Mouse (Mus musculus) heart, postnatal 10 days (tissue): ENCODE measurements around the gene Tcirg1. TPM values are rescaled to one million over a fixed set of nuclear protein-coding genes. Genes with fewer than 3 reads are reported as not detected.

Source experiments
- DNase-seq, 2 experiments: peaks; one replicate each; pipeline ENCODE4 v3.0.0; 2021
- intact Hi-C: fragments of 180-260 bp; cut with DNase I; formaldehyde crosslinking; loops from one replicate; pipeline ENCODE4 v1.15.1; 2025
- total RNA-seq, 2 experiments: library from RNA; stranded (reverse); gene quantifications; 2 replicates each; pipeline ENCODE4 v1.2.3; 2021

Tcirg1 gene
- total RNA-seq, 2 experiments from 2014 or later, result 15.7 to 16.2 TPM

GRCm38 (mm10) chr19:3853891-3854290 lies 53.0 kb downstream of the Tcirg1 start:
- intact Hi-C loops, result no loop called here
- DNase-seq, result peak; percentile 16 to 30

- intact Hi-C loops, result no loop called here
- DNase-seq, result no peak
Observed at GRCm38 (mm10) chr19:3853121-3853520, 53.8 kb downstream of the Tcirg1 start.

DNA sequence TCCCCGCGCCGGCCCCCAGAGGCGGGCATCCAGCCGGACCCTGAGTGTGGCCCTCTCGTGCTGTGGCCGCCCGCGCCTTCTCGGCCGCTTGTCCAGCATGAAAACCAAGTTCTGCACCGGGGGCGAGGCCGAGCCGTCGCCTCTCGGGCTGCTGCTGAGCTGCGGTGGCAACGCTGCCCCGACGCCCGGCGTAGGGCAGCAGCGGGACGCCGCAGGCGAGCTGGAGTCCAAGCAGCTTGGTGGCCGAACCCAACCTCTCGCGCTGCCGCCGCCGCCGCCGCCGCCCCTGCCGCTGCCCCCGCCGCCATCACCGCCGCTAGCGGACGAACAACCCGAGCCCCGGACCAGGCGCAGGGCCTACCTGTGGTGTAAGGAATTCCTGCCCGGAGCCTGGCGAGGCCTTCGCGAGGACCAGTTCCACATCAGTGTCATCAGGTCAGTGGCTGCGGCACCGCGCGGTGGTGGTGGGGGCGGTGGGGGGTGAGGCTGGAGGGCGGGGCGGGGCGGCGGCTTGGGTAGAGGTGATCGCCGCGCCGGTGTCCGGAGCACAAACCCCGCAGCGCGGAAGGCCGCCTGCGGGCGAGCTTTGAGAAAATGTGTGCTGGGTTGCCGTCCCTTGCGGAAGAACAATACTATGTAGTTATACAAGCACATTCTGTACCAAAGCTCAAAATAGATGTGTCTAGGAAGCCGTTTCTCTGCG lies 54.8 kb downstream of the Tcirg1 start:
- intact Hi-C loops, result no loop called here
- DNase-seq, result peak; percentile 68 to 73

GRCm38 (mm10) chr19:3851502-3851962 lies 55.4 kb downstream of the Tcirg1 start, which contains the start of gene Chka:
TSS of gene Chka (plus strand) at chr19:3851773.
- DNase-seq, result peak; percentile 97 to 98
- intact Hi-C loops, result no loop called here

- intact Hi-C loops, result no loop called here
- DNase-seq, result no peak
Observed at GRCm38 (mm10) chr19:3850847-3851469, 56.0 kb downstream of the Tcirg1 start.

DNA sequence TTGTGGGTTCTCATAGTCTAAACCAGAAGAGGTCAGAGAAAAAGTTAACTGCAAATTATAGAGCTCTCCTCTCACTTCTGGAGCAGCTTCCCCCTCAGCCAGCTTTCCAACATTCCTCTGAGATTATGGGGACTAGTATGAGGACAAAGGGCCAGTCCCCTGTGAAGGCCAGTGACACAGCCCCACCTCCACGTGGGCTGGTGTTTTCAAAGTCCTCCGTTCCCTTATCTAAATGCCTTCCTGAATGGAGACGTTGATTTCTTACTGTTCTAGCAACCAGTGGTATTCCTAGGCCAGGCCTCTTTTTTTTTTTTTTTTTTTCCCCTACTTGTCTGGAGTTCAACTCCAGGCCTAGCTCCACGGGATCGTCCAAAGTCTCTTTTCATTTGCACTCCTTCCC lies 56.9 kb downstream of the Tcirg1 start:
- intact Hi-C loops, result no loop called here
- no peak for DNase-seq

- intact Hi-C loops, result no loop called here
- no peak for DNase-seq
Observed at GRCm38 (mm10) chr19:3849251-3849650, 57.7 kb downstream of the Tcirg1 start.

GRCm38 (mm10) chr19:3848207-3848808 lies 58.6 kb downstream of the Tcirg1 start:
- no peak for DNase-seq
- intact Hi-C loops, result no loop called here

GRCm38 (mm10) chr19:3847711-3848110 lies 59.2 kb downstream of the Tcirg1 start:
- intact Hi-C loops, result no loop called here
- no peak for DNase-seq

- intact Hi-C loops, result no loop called here
- no peak for DNase-seq
Observed at GRCm38 (mm10) chr19:3846676-3847604, 60.0 kb downstream of the Tcirg1 start.

Other genes starting within 250 kb of the Tcirg1 start
- 10 to 100 TPM; 50.6 to 51.0 TPM for gene Lrp5, start 220.6 kb downstream of the Tcirg1 start, total RNA-seq
- gene 1810055G02Rik, start 198.8 kb downstream of the Tcirg1 start, total RNA-seq, result 10 to 100 TPM; 12.0 to 14.2 TPM
- 10 to 100 TPM; 36.7 to 38.9 TPM for gene Kmt5b, start 139.7 kb downstream of the Tcirg1 start, total RNA-seq
- gene Chka, start 55.4 kb downstream of the Tcirg1 start, total RNA-seq, result 10 to 100 TPM; 12.1 to 17.8 TPM
- gene Ndufs8, start 5.6 kb upstream of the Tcirg1 start, total RNA-seq, result 100 to 1,000 TPM; 358 to 371 TPM
- 1 to 10 TPM; 2.6 to 2.7 TPM for gene Aldh3b1, start 22.7 kb upstream of the Tcirg1 start, total RNA-seq
- gene Unc93b1, start 28.1 kb upstream of the Tcirg1 start, total RNA-seq, result 10 to 100 TPM; 19.7 to 24.5 TPM
- under 1 TPM; 0.10 to 0.24 TPM for gene Aldh3b3, start 51.5 kb upstream of the Tcirg1 start, total RNA-seq
- gene Aldh3b2, start 65.2 kb upstream of the Tcirg1 start, total RNA-seq, result under 1 TPM; 0.32 to 0.72 TPM
- 10 to 100 TPM; 12.8 to 13.4 TPM for gene Acy3, start 79.4 kb upstream of the Tcirg1 start, total RNA-seq
- gene Tbx10, start 85.6 kb upstream of the Tcirg1 start, total RNA-seq, result not detected
- 10 to 100 TPM; 61.2 to 71.2 TPM for gene Nudt8, start 93.4 kb upstream of the Tcirg1 start, total RNA-seq
- gene Gm49405, start 93.5 kb upstream of the Tcirg1 start, total RNA-seq, result 1 to 10 TPM; 1.4 to 1.6 TPM
- 100 to 1,000 TPM; 102 to 103 TPM for gene Doc2g, start 96.2 kb upstream of the Tcirg1 start, total RNA-seq
- 100 to 1,000 TPM; 960 to 987 TPM for gene Ndufv1, start 105.7 kb upstream of the Tcirg1 start, total RNA-seq
- gene Gstp1, start 130.9 kb upstream of the Tcirg1 start, total RNA-seq, result 100 to 1,000 TPM; 270 to 278 TPM
- gene Gstp2, start 138.9 kb upstream of the Tcirg1 start, total RNA-seq, result 10 to 100 TPM; 87.3 to 90.7 TPM
- gene Gstp3, start 152.4 kb upstream of the Tcirg1 start, total RNA-seq, result not detected
- gene Cabp2, start 174.4 kb upstream of the Tcirg1 start, total RNA-seq, result not detected
- 10 to 100 TPM; 21.9 to 26.3 TPM for gene Cdk2ap2, start 190.0 kb upstream of the Tcirg1 start, total RNA-seq
- 10 to 100 TPM; 30.8 to 32.8 TPM for gene Pitpnm1, start 192.9 kb upstream of the Tcirg1 start, total RNA-seq
- 10 to 100 TPM; 47.7 to 62.6 TPM for gene Aip, start 218.7 kb upstream of the Tcirg1 start, total RNA-seq
- gene Gpr152, start 232.7 kb upstream of the Tcirg1 start, total RNA-seq, result not detected
- gene Cabp4, start 236.9 kb upstream of the Tcirg1 start, total RNA-seq, result not detected
- gene Coro1b, start 241.5 kb upstream of the Tcirg1 start, total RNA-seq, result 10 to 100 TPM; 87.2 to 90.7 TPM
- 1 to 10 TPM; 1.6 to 2.2 TPM for gene Ptprcap, start 246.5 kb upstream of the Tcirg1 start, total RNA-seq